Mouse (Mus musculus) myocyte (in vitro differentiated cells): Measurements from ENCODE around the gene Smyd5. TPM values are rescaled to one million over a fixed set of nuclear protein-coding genes. Genes with fewer than 3 reads are reported as not detected.

Source experiments
- H3K27me3 ChIP-seq: one replicate; pipeline ENCODE4 v1.6.1; 2011; ENCODE audit not compliant: control insufficient read depth, insufficient read depth, insufficient read length
- H3K36me3 ChIP-seq: one replicate; pipeline ENCODE4 v1.6.1; 2011; ENCODE audit not compliant: control insufficient read depth, insufficient read depth
- H3K4me2 ChIP-seq: one replicate; pipeline ENCODE4 v1.6.1; 2011; ENCODE audit warnings: low read depth, control low read depth
- H3K4me3 ChIP-seq: one replicate; pipeline ENCODE4 v1.5.1; 2011; ENCODE audit warnings: mild to moderate bottlenecking, control low read depth, moderate library complexity
- H3K79me2 ChIP-seq: one replicate; pipeline ENCODE4 v1.6.1; 2011; ENCODE audit not compliant: control insufficient read depth, insufficient read depth
- H3ac ChIP-seq: one replicate; pipeline ENCODE4 v1.6.1; 2011; ENCODE audit not compliant: control insufficient read depth, insufficient read length
- CEBPB ChIP-seq: IDR thresholded peaks from 2 replicates; pipeline ENCODE4 v1.6.1; 2011; ENCODE audit warnings: mild to moderate bottlenecking, moderate library complexity; ENCODE audit not compliant: poor library complexity, insufficient read depth, severe bottlenecking
- E2F4 ChIP-seq: IDR thresholded peaks from one replicate; pipeline ENCODE4 v1.6.1; 2011; ENCODE audit warnings: mild to moderate bottlenecking, control low read depth, moderate library complexity; ENCODE audit not compliant: insufficient read depth
- MAX ChIP-seq: IDR thresholded peaks from one replicate; pipeline ENCODE4 v1.6.1; 2011; ENCODE audit warnings: low read depth, mild to moderate bottlenecking, control low read depth
- MYOD1 ChIP-seq, 3 experiments: IDR thresholded peaks; one replicate each; pipeline ENCODE4 v1.6.1; 2011; ENCODE audit warnings: control low read depth in 2 of 3, low read depth in 2 of 3, mild to moderate bottlenecking in 2 of 3, moderate library complexity in 1 of 3; ENCODE audit not compliant: insufficient read length in 2 of 3, control insufficient read depth in 1 of 3
- MYOG ChIP-seq, 3 experiments: IDR thresholded peaks; one replicate each; pipeline ENCODE4 v1.6.1; 2011; ENCODE audit warnings: control low read depth in 2 of 3, low read depth in 2 of 3, mild to moderate bottlenecking in 2 of 3; ENCODE audit not compliant: insufficient read length in 2 of 3, control insufficient read depth in 1 of 3, insufficient read depth in 1 of 3
- POLR2A ChIP-seq: IDR thresholded peaks from one replicate; pipeline ENCODE4 v1.6.1; 2011; ENCODE audit warnings: low read depth, mild to moderate bottlenecking, control low read depth, moderate library complexity; ENCODE audit not compliant: insufficient read length
- POLR2AphosphoS2 ChIP-seq: IDR thresholded peaks from one replicate; pipeline ENCODE4 v1.6.1; 2011; ENCODE audit warnings: low read depth, control low read depth; ENCODE audit not compliant: insufficient read length
- REST ChIP-seq: IDR thresholded peaks from one replicate; pipeline ENCODE4 v1.6.1; 2011; ENCODE audit warnings: mild to moderate bottlenecking, control low read depth, moderate library complexity; ENCODE audit not compliant: insufficient read depth, insufficient read length
- SRF ChIP-seq: IDR thresholded peaks from one replicate; pipeline ENCODE4 v1.6.1; 2011; ENCODE audit warnings: low read depth; ENCODE audit not compliant: control insufficient read depth, insufficient read length
- TCF12 ChIP-seq: IDR thresholded peaks from one replicate; pipeline ENCODE4 v1.6.1; 2011; ENCODE audit warnings: mild to moderate bottlenecking, control low read depth; ENCODE audit not compliant: poor library complexity, insufficient read depth, severe bottlenecking
- TCF3 ChIP-seq: IDR thresholded peaks from one replicate; pipeline ENCODE4 v1.6.1; 2011; ENCODE audit warnings: low read depth, control low read depth; ENCODE audit not compliant: insufficient read length
- USF1 ChIP-seq: IDR thresholded peaks from one replicate; pipeline ENCODE4 v1.6.1; 2011; ENCODE audit warnings: low read depth, mild to moderate bottlenecking, control low read depth, moderate library complexity
- polyA plus RNA-seq: library from polyadenylated mRNA; unstranded; fragments of >200 nt; fragmentation: generic; extraction: Trizol; gene quantifications from one replicate; pipeline ENCODE4 v1.2.1, GENCODE M21; 2012; ENCODE audit warnings: missing spikeins

Gene Smyd5
- polyA plus RNA-seq, 1 experiment = 34.6 TPM

GRCm38 (mm10) chr6:85451664-85452410 is 20.0 kb downstream of the Smyd5 start, which contains the start of gene Pradc1:
Gene Pradc1, minus strand, starts transcription at chr6:85451970.
- Histone ChIP-seq H3K79me2 (peaks cover 49% of the 10 kb centered on the region), H3K4me2 (peak within 1 kb of the TSS; percentile 92), H3ac (peak within 1 kb of the TSS; percentile 34), H3K36me3 (no peaks in the 10 kb centered on the region), H3K4me3 (peak within 1 kb of the TSS; percentile 92), H3K27me3 (no peaks in the 10 kb centered on the region)
- TF ChIP-seq POLR2AphosphoS2 = peak; percentile 86
- TF ChIP-seq REST = no peak
- TF ChIP-seq TCF12 = no peak
- peak in 1 of 3 experiments; percentile 34 for TF ChIP-seq MYOD1 (IDR thresholded peaks at IDR 0.05; ENCODE audit: control insufficient read depth in 1 of 3, insufficient read length in 2 of 3, low read depth in 2 of 3)
- peak; percentile 51 for TF ChIP-seq E2F4
- peak; percentile 90 for TF ChIP-seq POLR2A
- no peak for TF ChIP-seq TCF3
- peak; percentile 12 for TF ChIP-seq MAX
- TF ChIP-seq CEBPB = 0 out of 2 replicates have a peak, but pooled peaks have one; percentile 2
- TF ChIP-seq MYOG (IDR thresholded peaks at IDR 0.05; ENCODE audit: control insufficient read depth in 1 of 3, insufficient read depth in 1 of 3, insufficient read length in 2 of 3, low read depth in 2 of 3) = peak in 1 of 3 experiments; percentile 14
- peak; percentile 59 for TF ChIP-seq SRF

GRCm38 (mm10) chr6:85452411-85452665 is 20.5 kb downstream of the Smyd5 start:
- TF ChIP-seq USF1 (no peak), SRF (no peak), TCF12 (no peak), TCF3 (no peak)
- H3ac ChIP-seq = peak overlapping the region; percentile 34
- no peaks in the 10 kb centered on the region for H3K36me3 ChIP-seq

GRCm38 (mm10) chr6:85452816-85453215 is 21.0 kb downstream of the Smyd5 start:
- Histone ChIP-seq H3K4me3 (peak overlapping the region; percentile 92), H3ac (peak overlapping the region; percentile 34), H3K36me3 (no peaks in the 10 kb centered on the region), H3K4me2 (peak overlapping the region; percentile 88), H3K27me3 (no peaks in the 10 kb centered on the region), H3K79me2 (peaks cover 59% of the 10 kb centered on the region)
- TF ChIP-seq MAX (no peak), POLR2A (no peak), E2F4 (no peak), TCF3 (no peak), SRF (no peak), POLR2AphosphoS2 (no peak), MYOG (IDR thresholded peaks at IDR 0.05; ENCODE audit: control insufficient read depth in 1 of 3, insufficient read depth in 1 of 3, insufficient read length in 2 of 3, low read depth in 2 of 3) (no peak), MYOD1 (IDR thresholded peaks at IDR 0.05; ENCODE audit: control insufficient read depth in 1 of 3, insufficient read length in 2 of 3, low read depth in 2 of 3) (no peak), TCF12 (no peak), USF1 (no peak), CEBPB (no peak), REST (no peak)

More at GRCm38 (mm10) chr6:85452411-85452665, 20.5 kb downstream of the Smyd5 start:
- peak overlapping the region; percentile 92 for H3K4me3 ChIP-seq
- H3K79me2 ChIP-seq = peaks cover 54% of the 10 kb centered on the region
- H3K4me2 ChIP-seq = peak overlapping the region; percentile 88
- H3K27me3 ChIP-seq = no peaks in the 10 kb centered on the region

DNA sequence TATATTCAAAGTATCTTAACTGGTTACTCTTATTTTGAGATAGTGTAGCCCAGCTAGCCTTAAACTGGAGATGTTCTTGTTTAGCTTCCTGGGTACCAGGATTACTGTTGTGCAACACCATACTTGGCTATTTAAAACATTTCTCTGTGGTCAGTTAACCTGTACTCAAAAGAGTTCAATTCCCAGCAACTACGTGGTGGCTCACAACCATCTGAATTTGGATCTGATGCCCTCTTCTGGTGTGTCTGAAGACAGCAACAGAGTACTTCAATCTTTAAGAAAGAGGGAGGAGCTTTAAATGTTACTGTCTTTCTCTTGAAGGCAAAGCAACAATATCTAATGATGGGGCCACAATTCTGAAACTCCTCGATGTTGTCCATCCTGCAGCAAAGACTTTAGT is 27.8 kb downstream of the Smyd5 start:
- H3K79me2 ChIP-seq = peaks cover 48% of the 10 kb centered on the region
- H3K4me2 ChIP-seq = no peak overlapping the region
- TF ChIP-seq CEBPB = no peak
- no peak for TF ChIP-seq MYOG (IDR thresholded peaks at IDR 0.05; ENCODE audit: control insufficient read depth in 1 of 3, insufficient read depth in 1 of 3, insufficient read length in 2 of 3, low read depth in 2 of 3)
- TF ChIP-seq POLR2AphosphoS2 = no peak
- no peak for TF ChIP-seq TCF3
- TF ChIP-seq MAX = no peak
- TF ChIP-seq TCF12 = no peak
- TF ChIP-seq REST = no peak
- TF ChIP-seq POLR2A = no peak
- no peak for TF ChIP-seq SRF
- no peak for TF ChIP-seq E2F4
- TF ChIP-seq USF1 = no peak
- no peak for TF ChIP-seq MYOD1 (IDR thresholded peaks at IDR 0.05; ENCODE audit: control insufficient read depth in 1 of 3, insufficient read length in 2 of 3, low read depth in 2 of 3)
- no peaks in the 10 kb centered on the region for H3K27me3 ChIP-seq
- H3ac ChIP-seq = no peak overlapping the region
- H3K4me3 ChIP-seq = no peak overlapping the region
- H3K36me3 ChIP-seq = peaks cover 60% of the 10 kb centered on the region
